Mouse (Mus musculus) MEL (cell line): Measurements from ENCODE around the gene Papss2.

ENCODE experiments used
- CTCF ChIP-seq, 3 experiments: IDR thresholded peaks in 2 of 3; conservative IDR thresholded peaks in 1 of 3; 2 replicates each; pipeline ENCODE4 v1.5.1; 2011 to 2012; ENCODE audit warnings: low read length in 3 of 3, low read depth in 2 of 3, mild to moderate bottlenecking in 2 of 3, improper control_type of control experiment in 1 of 3, inconsistent platforms in 1 of 3, mixed read lengths in 1 of 3, moderate library complexity in 1 of 3; ENCODE audit not compliant: control insufficient read depth in 1 of 3, insufficient read depth in 1 of 3, poor library complexity in 1 of 3, severe bottlenecking in 1 of 3
- EP300 ChIP-seq, 2 experiments: IDR thresholded peaks; 2 replicates each; pipeline ENCODE4 v1.6.1; 2011; ENCODE audit warnings: improper control_type of control experiment in 2 of 2, low read length in 2 of 2, low read depth in 1 of 2, mild to moderate bottlenecking in 1 of 2
- JUND ChIP-seq: IDR thresholded peaks from 2 replicates; pipeline ENCODE4 v1.6.1; 2011; ENCODE audit warnings: low read depth, mild to moderate bottlenecking, improper control_type of control experiment, low read length
- MAFK ChIP-seq: IDR thresholded peaks from 2 replicates; pipeline ENCODE4 v1.6.1; 2011; ENCODE audit warnings: low read depth, mild to moderate bottlenecking, low read length, improper control_type of control experiment, borderline replicate concordance
- MAZ ChIP-seq: IDR thresholded peaks from 2 replicates; pipeline ENCODE4 v1.6.1; 2012; ENCODE audit warnings: low read depth, mild to moderate bottlenecking, inconsistent platforms, low read length, improper control_type of control experiment
- MEF2A ChIP-seq: IDR thresholded peaks from 2 replicates; pipeline ENCODE4 v1.6.1; 2014; ENCODE audit warnings: low read depth, mild to moderate bottlenecking, inconsistent platforms, low read length, improper control_type of control experiment; ENCODE audit not compliant: poor library complexity, insufficient replicate concordance, severe bottlenecking; ENCODE audit errors: extremely low read depth
- MXI1 ChIP-seq: IDR thresholded peaks from 2 replicates; pipeline ENCODE4 v1.6.1; 2011; ENCODE audit warnings: mild to moderate bottlenecking, low read depth, low read length, improper control_type of control experiment
- POLR2A ChIP-seq, 2 experiments: IDR thresholded peaks; 2 replicates each; pipeline ENCODE4 v1.6.1; 2011 to 2012; ENCODE audit warnings: low read length in 2 of 2, mild to moderate bottlenecking in 2 of 2, control low read depth in 1 of 2, improper control_type of control experiment in 1 of 2, low read depth in 1 of 2, moderate library complexity in 1 of 2; ENCODE audit not compliant: control insufficient read depth in 1 of 2, insufficient read depth in 1 of 2, poor library complexity in 1 of 2
- RAD21 ChIP-seq: IDR thresholded peaks from 2 replicates; pipeline ENCODE4 v1.6.1; 2011; ENCODE audit warnings: mild to moderate bottlenecking, low read depth, low read length, improper control_type of control experiment
- SMC3 ChIP-seq: IDR thresholded peaks from 2 replicates; pipeline ENCODE4 v1.6.1; 2011; ENCODE audit warnings: low read depth, low read length, improper control_type of control experiment
- USF1 ChIP-seq: IDR thresholded peaks from 2 replicates; pipeline ENCODE4 v1.6.1; 2014; ENCODE audit warnings: low read depth, mild to moderate bottlenecking, inconsistent platforms, low read length, improper control_type of control experiment, moderate library complexity

DNA sequence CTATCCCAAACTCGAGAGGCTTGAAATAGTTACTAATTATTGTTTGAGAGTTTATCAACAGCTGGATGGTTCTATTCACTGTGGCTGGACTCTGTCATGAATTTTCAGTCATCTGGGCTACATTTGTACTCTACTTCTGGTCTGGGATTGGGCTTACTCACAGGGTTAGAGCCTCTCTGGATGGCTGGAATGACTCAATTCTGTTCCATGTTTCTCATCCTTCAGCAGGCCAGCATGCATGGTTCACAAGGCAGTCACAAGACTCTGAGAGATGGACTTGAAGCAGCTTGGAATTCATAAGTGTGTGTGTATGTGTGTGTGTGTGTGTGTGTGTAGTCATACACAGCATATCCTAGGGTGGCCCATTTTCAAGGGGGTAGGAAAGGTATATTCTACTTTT lies 43.5 kb upstream of the Papss2 start:
- TF ChIP-seq CTCF (IDR thresholded peaks at IDR 0.05 in 2 of 3, conservative IDR thresholded peaks at IDR 0.05 in 1 of 3; ENCODE audit: control insufficient read depth in 1 of 3, insufficient read depth in 1 of 3, low read depth in 2 of 3, low read length in 3 of 3, poor library complexity in 1 of 3, severe bottlenecking in 1 of 3), result no peak
- TF ChIP-seq USF1, result no peak
- no peak for TF ChIP-seq MAZ
- TF ChIP-seq SMC3, result no peak
- no peak for TF ChIP-seq RAD21
- no peak for TF ChIP-seq EP300 (IDR thresholded peaks at IDR 0.05; ENCODE audit: low read depth in 1 of 2, low read length in 2 of 2)
- no peak for TF ChIP-seq JUND
- no peak for TF ChIP-seq MEF2A
- no peak for TF ChIP-seq POLR2A (IDR thresholded peaks at IDR 0.05; ENCODE audit: control insufficient read depth in 1 of 2, insufficient read depth in 1 of 2, low read depth in 1 of 2, low read length in 2 of 2, poor library complexity in 1 of 2)
- no peak for TF ChIP-seq MXI1
- TF ChIP-seq MAFK, result no peak
